Mouse (Mus musculus) cerebellum, adult 8-10 months (tissue): ENCODE measurements around the gene H2-DMb1.
A peak's percentile ranks its signal among the peaks of the same experiment; 100 is the strongest.

ENCODE experiments used
- DNase-seq: peaks from one replicate; pipeline ENCODE4 v3.0.0; 2022

The H2-DMb1 gene

GRCm38 (mm10) chr17:34196941-34197894, 44.3 kb downstream of the H2-DMb1 start, which contains the start of gene Psmb8:
Gene Psmb8, plus strand, starts transcription at chr17:34197721.
- DNase-seq: peak; percentile 69

- no peak for DNase-seq
These were observed 45.1 kb downstream of the H2-DMb1 start for GRCm38 (mm10) chr17:34197904-34198520.

GRCm38 (mm10) chr17:34198521-34198912, 45.6 kb downstream of the H2-DMb1 start:
- no peak for DNase-seq

- DNase-seq: no peak
These were observed 46.3 kb downstream of the H2-DMb1 start for GRCm38 (mm10) chr17:34199050-34199619.

GRCm38 (mm10) chr17:34200047-34200446, 47.2 kb downstream of the H2-DMb1 start:
- no peak for DNase-seq

GRCm38 (mm10) chr17:34200772-34201505, 48.1 kb downstream of the H2-DMb1 start:
- no peak for DNase-seq

- no peak for DNase-seq
These were observed 48.7 kb downstream of the H2-DMb1 start for GRCm38 (mm10) chr17:34201506-34202055.

GRCm38 (mm10) chr17:34202760-34203442, 50.0 kb downstream of the H2-DMb1 start:
- DNase-seq: no peak

GRCm38 (mm10) chr17:34203444-34203843, 50.6 kb downstream of the H2-DMb1 start, which contains the start of gene Tap2:
Gene Tap2, plus strand, starts transcription at chr17:34203527.
- no peak for DNase-seq

GRCm38 (mm10) chr17:34204303-34205010, 51.6 kb downstream of the H2-DMb1 start:
- peak; percentile 84 for DNase-seq

GRCm38 (mm10) chr17:34205021-34205745, 52.3 kb downstream of the H2-DMb1 start:
- DNase-seq: no peak

- DNase-seq: no peak
These were observed 52.9 kb downstream of the H2-DMb1 start for GRCm38 (mm10) chr17:34205746-34206176.

GRCm38 (mm10) chr17:34206731-34207130, 53.9 kb downstream of the H2-DMb1 start:
- DNase-seq: no peak

GRCm38 (mm10) chr17:34207456-34207855, 54.6 kb downstream of the H2-DMb1 start:
- no peak for DNase-seq

GRCm38 (mm10) chr17:34207866-34208265, 55.0 kb downstream of the H2-DMb1 start:
- no peak for DNase-seq

- no peak for DNase-seq
These were observed 55.5 kb downstream of the H2-DMb1 start for GRCm38 (mm10) chr17:34208421-34208820.

- DNase-seq: no peak
These were observed 56.8 kb downstream of the H2-DMb1 start for GRCm38 (mm10) chr17:34209680-34210079.
